Mouse (Mus musculus) ES-E14 (cell line): ENCODE results near the gene Hebp2.

Experiments used
- MAFK ChIP-seq: IDR thresholded peaks from 2 replicates; pipeline ENCODE4 v1.6.1; 2014; ENCODE audit warnings: mild to moderate bottlenecking, low read depth, low read length, inconsistent platforms; ENCODE audit not compliant: insufficient read depth
- ZNF384 ChIP-seq: IDR thresholded peaks from 2 replicates; pipeline ENCODE4 v1.6.1; 2012; ENCODE audit warnings: low read depth, low read length, inconsistent platforms

DNA sequence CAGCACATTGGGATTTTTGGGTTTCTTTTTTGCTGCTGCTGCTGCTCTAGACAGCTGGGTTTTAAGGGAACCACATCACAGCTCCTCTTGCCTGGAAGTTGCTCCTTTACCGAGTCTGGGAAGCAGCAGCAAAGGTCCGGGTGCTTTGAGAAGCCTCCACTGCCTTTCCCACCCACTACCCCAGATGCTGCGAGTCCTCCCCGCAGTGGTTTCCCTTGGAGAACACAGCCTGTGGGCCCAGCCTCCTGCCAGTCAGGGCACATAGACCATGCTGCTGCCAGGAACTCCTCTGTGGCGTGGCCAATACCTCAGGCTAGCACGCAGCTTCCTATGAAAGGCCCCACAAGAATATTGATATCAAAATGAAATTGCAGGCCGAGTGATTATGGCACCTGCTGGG is 48.8 kb downstream of the Hebp2 start:
- no peak for TF ChIP-seq MAFK
- no peak for TF ChIP-seq ZNF384
